Mouse (Mus musculus) megakaryocyte, embryonic 14.5 days (primary cell): ENCODE results near the gene Map3k20.

Experiments used
- FLI1 ChIP-seq: IDR thresholded peaks from 2 replicates; pipeline ENCODE4 v1.6.1; 2012; ENCODE audit warnings: low read length, inconsistent platforms, mixed read lengths
- GATA1 ChIP-seq: IDR thresholded peaks from 3 replicates; pipeline ENCODE4 v1.6.1; 2012; ENCODE audit warnings: mixed read lengths, low read length, inconsistent platforms, borderline replicate concordance

DNA sequence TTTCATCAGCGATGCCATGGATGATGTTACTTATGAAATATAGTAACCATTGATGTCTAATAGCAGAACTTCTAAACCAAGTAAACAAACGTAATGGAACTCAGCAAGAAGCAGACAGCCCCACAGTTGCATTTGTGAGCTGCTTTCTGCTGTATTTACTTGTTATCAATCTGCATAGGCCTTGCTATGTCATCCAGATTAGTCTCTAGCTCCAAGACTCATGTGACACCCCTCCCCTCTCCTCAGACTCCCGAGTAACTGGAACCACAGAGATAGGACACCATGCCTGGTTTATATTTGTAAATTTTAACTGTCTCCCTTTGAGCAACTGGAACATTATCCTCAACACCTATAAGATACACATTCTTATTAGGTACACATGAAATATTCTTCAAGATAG lies 51.4 kb downstream of the Map3k20 start:
- no peak for TF ChIP-seq GATA1
- no peak for TF ChIP-seq FLI1
